Mouse (Mus musculus) hindbrain, embryonic 12.5 days (tissue): ENCODE data around the gene St14. TPM values are rescaled to one million over a fixed set of nuclear protein-coding genes. Genes with fewer than 3 reads are reported as not detected.

ENCODE experiments used
- ATAC-seq: fragments of 200-750 bp; cut with Nextera tagmentation; 2 replicates; pipeline ENCODE4 v1.8.0; 2017; ENCODE audit warnings: moderate TSS enrichment; ENCODE audit not compliant: low FRiP score
- H3K27ac ChIP-seq: fragments of 300-500 bp; sonication (generic); 2 replicates; pipeline ENCODE4 v1.5.1; 2016; ENCODE audit warnings: mild to moderate bottlenecking
- H3K27me3 ChIP-seq: fragments of 300-500 bp; sonication (generic); 2 replicates; pipeline ENCODE4 v1.6.1; 2016; ENCODE audit warnings: mild to moderate bottlenecking
- H3K36me3 ChIP-seq: fragments of 300-500 bp; sonication (generic); 2 replicates; pipeline ENCODE4 v1.6.1; 2016; ENCODE audit warnings: mild to moderate bottlenecking
- H3K4me1 ChIP-seq: fragments of 300-500 bp; sonication (generic); 2 replicates; pipeline ENCODE4 v1.6.1; 2016
- H3K4me2 ChIP-seq: fragments of 300-500 bp; sonication (generic); replicated peaks from 2 replicates; pipeline ENCODE4 v1.6.1; 2016; ENCODE audit warnings: mild to moderate bottlenecking
- H3K4me3 ChIP-seq: fragments of 300-500 bp; sonication (generic); 2 replicates; pipeline ENCODE4 v1.5.1; 2016; ENCODE audit warnings: mild to moderate bottlenecking
- H3K9ac ChIP-seq: fragments of 300-500 bp; sonication (generic); 2 replicates; pipeline ENCODE4 v1.6.1; 2016; ENCODE audit warnings: mild to moderate bottlenecking, moderate library complexity
- H3K9me3 ChIP-seq: fragments of 300-500 bp; sonication (generic); replicated peaks from 2 replicates; pipeline ENCODE4 v1.6.1; 2016; ENCODE audit warnings: mild to moderate bottlenecking
- WGBS: fragments of 180-500 bp; shearing (Covaris S2); methylation state at CpG from one replicate; pipeline ENCODE4 v1.1.7; 2016; 5-methylcytosine and 5-hydroxymethylcytosine counted together
- polyA plus RNA-seq: library from polyadenylated mRNA; unstranded; fragments of >200 nt; fragmentation: Nextera tagmentation; extraction: Ambion mirVana; gene quantifications from 2 replicates; pipeline ENCODE4 v1.2.1, GENCODE M21; 2016

The St14 gene
- polyA plus RNA-seq, 1 experiment from 2014 or later: 7.1 TPM

DNA sequence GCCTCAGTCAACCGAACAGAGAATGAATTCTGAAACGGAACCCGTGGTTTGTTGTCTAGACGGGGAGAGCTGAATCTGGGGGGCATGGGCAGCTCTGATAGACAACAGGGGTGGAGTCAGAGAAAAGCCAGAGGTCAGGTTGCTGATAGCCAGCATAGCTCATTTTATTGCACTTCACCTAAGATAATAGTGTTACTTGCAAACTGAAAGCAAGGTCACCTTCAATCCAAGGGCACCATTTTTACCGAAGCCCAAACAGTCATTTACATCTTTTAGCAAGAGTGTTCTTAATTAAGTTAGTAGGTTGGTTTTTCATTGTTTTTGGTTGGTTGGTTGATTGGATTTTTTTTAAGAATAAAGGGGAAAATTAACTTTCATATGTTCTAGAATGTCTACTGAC lies 12.2 kb downstream of the St14 start:
- H3K4me1 ChIP-seq: peaks cover 2% of the 10 kb centered on the region; the same call in 1 of the 2 replicates
- no peaks in the 10 kb centered on the region for H3K36me3 ChIP-seq
- no peaks in the 10 kb centered on the region for H3K9me3 ChIP-seq
- H3K4me3 ChIP-seq: no peak overlapping the region
- 70% methylated on average over 5 of the region's 5 CpGs for WGBS
- ATAC-seq: no peak
- no peak overlapping the region for H3K4me2 ChIP-seq
- no peaks in the 10 kb centered on the region for H3K27me3 ChIP-seq
- H3K9ac ChIP-seq: no peak overlapping the region
- no peak overlapping the region for H3K27ac ChIP-seq

DNA sequence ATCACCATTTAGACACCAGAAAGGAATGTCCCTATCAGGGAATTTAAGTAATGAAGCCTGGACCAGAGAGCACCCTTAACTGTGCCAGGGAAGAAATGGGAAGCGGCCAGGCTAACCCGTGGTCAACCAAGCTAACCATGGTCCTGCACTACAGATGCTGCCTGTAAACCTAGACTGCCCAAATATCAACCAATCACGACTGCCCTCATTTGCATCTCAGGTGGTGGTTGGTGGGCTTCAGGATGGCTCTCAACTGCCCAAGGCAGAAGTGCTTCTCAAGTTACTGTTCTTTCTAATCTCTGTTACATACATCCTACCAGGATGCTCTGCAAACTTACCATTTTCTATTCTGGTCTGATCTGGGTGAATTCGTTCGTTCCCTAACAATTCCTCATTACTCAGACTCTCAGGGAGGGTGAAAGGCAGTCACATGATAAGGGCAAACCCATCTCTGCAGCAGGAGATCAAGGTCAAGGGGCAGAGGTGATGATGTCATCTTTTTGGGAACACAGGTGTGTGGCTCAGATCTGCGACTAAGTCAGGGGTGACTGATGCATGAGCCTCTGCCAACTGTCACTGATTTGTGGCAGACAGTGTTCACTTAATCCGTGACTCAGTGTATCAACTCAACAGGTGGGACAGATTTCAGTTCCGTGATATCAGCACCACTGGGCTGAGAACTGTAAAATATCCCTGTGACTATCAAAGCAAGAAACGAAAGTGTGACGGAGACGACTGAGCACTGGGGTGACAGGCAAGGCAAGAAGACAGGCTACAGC lies 12.9 kb downstream of the St14 start:
- Histone ChIP-seq H3K36me3 (no peaks in the 10 kb centered on the region), H3K9ac (no peak overlapping the region), H3K27ac (no peak overlapping the region), H3K4me3 (no peak overlapping the region), H3K27me3 (no peaks in the 10 kb centered on the region), H3K4me2 (no peak overlapping the region), H3K9me3 (no peaks in the 10 kb centered on the region), H3K4me1 (peaks cover 2% of the 10 kb centered on the region; the same call in 1 of the 2 replicates)
- ATAC-seq: no peak
- 44% methylated on average over 11 of the region's 11 CpGs for WGBS

DNA sequence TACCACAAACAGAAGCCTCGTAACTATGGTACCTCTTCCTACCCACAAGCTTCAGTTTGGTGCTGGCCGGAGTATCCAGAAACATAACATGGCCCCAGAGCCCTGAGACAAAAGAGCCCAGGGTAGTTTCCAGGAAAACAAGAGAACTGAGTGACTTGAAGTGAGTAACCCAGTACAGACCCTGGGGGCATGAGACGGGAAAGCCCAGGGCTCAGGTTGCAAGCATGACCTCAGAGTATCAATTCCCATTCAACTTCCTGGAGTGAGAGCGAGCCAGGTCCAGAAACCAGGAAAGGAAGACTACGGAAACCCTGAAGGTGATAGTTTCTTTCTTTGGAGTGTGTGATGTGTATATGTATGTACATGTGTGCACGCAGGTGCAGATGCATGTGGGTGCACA lies 14.2 kb downstream of the St14 start:
- Histone ChIP-seq H3K27ac (no peak overlapping the region), H3K4me1 (peaks cover 2% of the 10 kb centered on the region; the same call in 1 of the 2 replicates), H3K27me3 (no peaks in the 10 kb centered on the region), H3K9ac (no peak overlapping the region), H3K36me3 (no peaks in the 10 kb centered on the region), H3K4me3 (no peak overlapping the region), H3K4me2 (no peak overlapping the region), H3K9me3 (no peaks in the 10 kb centered on the region)
- 81% methylated on average over 6 of the region's 6 CpGs for WGBS
- no peak for ATAC-seq

DNA sequence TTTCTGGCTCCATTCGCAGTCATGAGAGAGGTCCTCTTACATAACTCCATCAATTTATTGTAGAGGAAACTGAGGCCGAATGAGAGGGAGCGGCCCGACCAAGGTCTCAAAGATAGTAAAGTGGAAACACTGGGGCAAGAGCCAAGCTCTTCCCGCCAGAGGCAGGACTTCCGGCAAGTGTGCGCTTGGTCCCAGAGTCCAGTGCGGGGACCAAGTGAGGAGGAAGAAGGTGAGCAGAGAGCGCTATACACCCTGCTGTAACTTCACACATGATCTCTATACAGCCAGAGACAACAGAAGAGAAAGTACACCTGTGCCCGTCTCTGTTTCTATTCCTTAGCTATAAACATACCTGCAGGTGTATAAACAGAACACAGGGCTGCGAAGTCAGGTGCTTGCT lies 14.6 kb downstream of the St14 start:
- H3K9me3 ChIP-seq: no peaks in the 10 kb centered on the region

DNA sequence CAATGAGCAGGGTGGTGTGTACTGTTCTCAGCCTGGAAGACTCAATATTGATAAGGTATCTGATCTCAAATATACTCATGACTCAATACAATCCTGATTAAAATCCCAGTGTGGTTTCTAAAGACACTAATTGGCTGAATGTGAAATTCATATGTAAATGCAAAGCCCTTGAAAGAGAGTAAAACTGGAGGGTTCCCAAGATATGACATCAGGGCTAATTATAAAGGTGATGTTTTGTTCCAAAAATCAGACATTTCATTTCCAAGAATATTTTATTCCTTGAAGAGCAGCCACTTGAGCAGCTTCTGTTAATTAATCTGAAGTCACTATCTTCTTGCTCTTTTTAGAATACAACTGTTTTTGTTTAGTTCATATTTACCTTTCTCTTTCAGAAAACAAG lies 16.1 kb downstream of the St14 start:
- Histone ChIP-seq H3K9ac (no peak overlapping the region), H3K4me1 (no peaks in the 10 kb centered on the region), H3K9me3 (no peaks in the 10 kb centered on the region), H3K27ac (no peak overlapping the region), H3K27me3 (no peaks in the 10 kb centered on the region), H3K4me3 (no peak overlapping the region), H3K36me3 (no peaks in the 10 kb centered on the region), H3K4me2 (no peak overlapping the region)
- no peak for ATAC-seq

More for the DNA sequence above, 14.6 kb downstream of the St14 start:
- Histone ChIP-seq H3K9ac (no peak overlapping the region), H3K36me3 (no peaks in the 10 kb centered on the region), H3K27ac (no peak overlapping the region), H3K4me3 (no peak overlapping the region), H3K27me3 (no peaks in the 10 kb centered on the region), H3K4me2 (no peak overlapping the region), H3K4me1 (peaks cover 2% of the 10 kb centered on the region; the same call in 1 of the 2 replicates)
- ATAC-seq: no peak
- 93% methylated on average over 11 of the region's 11 CpGs for WGBS

DNA sequence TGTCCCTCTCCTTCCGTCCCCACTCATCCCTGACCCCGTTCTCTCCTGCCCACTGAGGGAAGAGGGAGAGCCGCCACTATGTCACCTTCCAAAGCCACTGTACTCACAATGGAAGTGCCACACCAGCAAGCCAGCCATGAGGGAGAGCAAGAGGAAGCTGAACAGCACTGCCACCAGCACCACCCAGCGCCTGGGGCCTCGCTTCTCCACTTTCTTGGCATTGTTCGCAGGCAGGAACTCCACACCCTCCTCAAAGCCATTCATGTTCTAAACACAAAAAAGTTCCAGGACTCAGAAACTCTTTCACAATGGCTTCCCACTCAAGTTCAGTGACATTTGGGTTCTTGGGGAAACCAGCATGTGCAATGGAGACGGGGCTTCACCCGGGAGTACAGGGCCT lies 23.2 kb downstream of the St14 start:
- Histone ChIP-seq H3K9me3 (no peaks in the 10 kb centered on the region), H3K4me1 (no peaks in the 10 kb centered on the region), H3K27me3 (no peaks in the 10 kb centered on the region), H3K9ac (no peak overlapping the region), H3K4me3 (no peak overlapping the region), H3K36me3 (no peaks in the 10 kb centered on the region), H3K27ac (no peak overlapping the region), H3K4me2 (no peak overlapping the region)
- no peak for ATAC-seq
- 93% methylated on average over 8 of the region's 8 CpGs for WGBS

DNA sequence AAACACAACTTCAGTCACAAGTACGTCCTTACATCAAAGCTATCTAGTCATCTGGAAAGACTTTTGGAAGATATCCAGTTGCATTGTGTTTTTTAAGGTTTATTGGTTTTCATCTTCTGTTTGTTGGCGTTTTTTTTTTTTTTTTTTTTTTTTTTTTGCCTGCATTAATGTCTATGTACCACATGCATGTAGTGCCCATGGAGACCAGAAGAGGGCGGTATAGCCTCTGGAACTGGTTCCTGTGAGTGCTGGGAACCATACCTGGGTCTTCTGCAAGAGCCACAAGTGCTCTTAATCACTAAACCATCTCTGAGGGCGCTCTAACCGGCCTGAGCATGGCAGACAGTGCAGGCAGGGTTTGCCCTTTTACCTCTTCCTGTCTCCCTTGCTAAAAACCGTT lies 33.5 kb downstream of the St14 start:
- no peak overlapping the region for H3K9ac ChIP-seq
- H3K4me2 ChIP-seq: no peak overlapping the region
- no peak overlapping the region for H3K27ac ChIP-seq
- no peaks in the 10 kb centered on the region for H3K4me1 ChIP-seq
- H3K36me3 ChIP-seq: no peaks in the 10 kb centered on the region
- 79% methylated on average over 6 of the region's 6 CpGs for WGBS
- no peak overlapping the region for H3K4me3 ChIP-seq
- no peaks in the 10 kb centered on the region for H3K27me3 ChIP-seq
- no peaks in the 10 kb centered on the region for H3K9me3 ChIP-seq
- no peak for ATAC-seq

DNA sequence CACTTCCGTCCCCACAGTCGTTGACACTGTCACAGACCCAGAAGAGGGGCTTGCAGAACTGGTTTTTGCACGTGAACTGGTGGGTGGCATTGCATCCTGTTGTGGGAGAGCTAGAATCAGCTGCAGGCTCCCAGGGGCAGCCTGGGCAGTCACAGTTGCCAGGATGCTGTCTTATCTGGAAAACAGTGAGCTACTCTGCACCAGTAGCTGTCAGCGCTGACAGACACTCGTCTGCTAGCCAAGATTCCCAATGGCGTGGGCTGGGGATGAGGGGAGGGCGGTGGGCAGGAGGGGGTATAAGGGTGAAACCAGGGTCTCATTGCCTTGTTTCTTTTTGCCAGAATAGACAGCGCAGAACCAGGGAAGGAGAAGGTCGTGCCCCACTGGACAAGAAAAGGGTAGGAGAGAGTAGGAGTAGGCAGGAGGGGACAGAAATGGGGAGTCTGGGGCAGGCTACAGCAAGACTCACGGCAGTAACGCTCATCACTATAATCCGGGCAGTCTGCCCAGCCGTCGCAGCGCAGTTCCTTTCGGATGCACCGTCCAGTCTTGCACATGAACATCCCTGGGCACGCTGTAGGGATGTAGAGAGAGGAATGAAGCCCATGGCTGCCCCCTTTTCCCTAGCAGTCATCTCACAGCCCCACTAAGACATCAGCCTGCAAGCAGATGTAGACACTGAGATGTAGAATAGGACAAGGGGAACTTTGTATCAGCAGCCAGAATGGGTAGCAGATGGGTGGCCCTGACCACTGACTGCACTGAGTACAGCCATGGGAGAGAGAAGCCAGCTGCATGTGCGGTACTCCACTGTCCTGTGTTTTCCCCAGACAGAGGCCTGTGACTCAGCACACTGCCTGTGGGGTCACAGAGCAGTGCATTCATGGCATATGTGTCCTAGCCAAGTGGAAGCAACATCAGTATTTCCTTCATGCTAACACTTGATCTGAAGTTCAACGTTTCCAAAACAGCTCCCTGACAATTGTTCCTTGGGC lies 34.3 kb downstream of the St14 start:
- H3K27me3 ChIP-seq: no peaks in the 10 kb centered on the region
- no peaks in the 10 kb centered on the region for H3K4me1 ChIP-seq
- no peaks in the 10 kb centered on the region for H3K9me3 ChIP-seq
- WGBS: 82% methylated on average over 20 of the region's 20 CpGs
- H3K4me3 ChIP-seq: no peak overlapping the region
- no peaks in the 10 kb centered on the region for H3K36me3 ChIP-seq
- no peak for ATAC-seq
- no peak overlapping the region for H3K27ac ChIP-seq
- H3K9ac ChIP-seq: no peak overlapping the region
- no peak overlapping the region for H3K4me2 ChIP-seq

DNA sequence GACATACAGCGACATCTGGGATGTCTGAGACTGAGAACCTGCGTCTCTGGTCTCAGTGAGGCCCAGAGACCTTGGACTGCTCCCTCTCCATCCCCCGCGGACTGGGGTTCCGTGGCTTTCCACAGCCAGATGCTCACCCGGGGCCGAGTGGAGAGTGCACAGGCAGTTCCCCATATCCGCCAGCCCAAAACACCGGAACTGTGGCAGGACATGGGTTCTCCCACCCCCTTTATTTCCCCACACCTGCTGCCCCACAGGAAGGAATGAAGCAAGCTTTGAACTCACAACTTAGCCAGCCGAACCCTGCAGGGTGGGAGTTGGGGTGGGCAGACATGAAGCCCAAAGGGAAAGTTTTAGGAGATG lies 38.8 kb downstream of the St14 start:
- no peaks in the 10 kb centered on the region for H3K4me1 ChIP-seq

DNA sequence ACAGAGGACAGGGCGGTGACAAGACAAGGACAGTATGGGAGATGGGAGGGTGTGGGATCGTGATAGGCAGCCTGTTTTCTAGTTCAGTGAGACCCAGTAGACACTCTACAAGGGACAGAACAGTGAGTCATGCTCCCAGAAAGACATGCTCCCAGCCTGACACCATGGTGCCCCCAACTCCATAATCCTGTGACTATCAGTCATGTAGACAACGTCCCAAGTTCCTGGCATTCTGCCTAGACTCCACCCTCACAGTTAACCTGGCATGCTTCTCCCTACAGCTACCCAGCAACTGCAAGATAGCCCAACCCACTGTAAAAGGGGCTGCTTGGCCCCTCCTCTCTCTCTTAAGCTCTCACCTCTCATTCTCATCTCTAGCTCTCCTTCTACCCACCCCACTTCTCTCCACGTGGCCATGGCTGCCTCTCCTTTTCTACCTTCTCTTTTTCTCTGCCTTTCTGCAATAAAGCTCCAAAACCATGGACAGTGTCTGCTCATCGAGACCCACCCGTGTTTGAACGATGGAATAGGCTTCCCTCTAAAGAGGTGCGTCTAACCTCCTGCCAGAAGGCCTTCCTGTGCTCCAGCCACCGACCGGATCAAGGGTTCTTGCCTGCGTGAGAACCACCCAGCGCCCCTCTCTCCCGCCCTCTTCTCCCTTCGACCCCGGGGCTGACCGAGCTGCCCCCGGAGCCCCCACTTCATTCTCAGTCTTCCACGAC lies 39.4 kb downstream of the St14 start:
- 87% methylated on average over 18 of the region's 18 CpGs for WGBS
- ATAC-seq: no peak
- Histone ChIP-seq H3K36me3 (no peaks in the 10 kb centered on the region), H3K4me1 (no peaks in the 10 kb centered on the region), H3K27ac (no peak overlapping the region), H3K27me3 (no peaks in the 10 kb centered on the region), H3K4me2 (no peak overlapping the region), H3K4me3 (no peak overlapping the region), H3K9ac (no peak overlapping the region), H3K9me3 (no peaks in the 10 kb centered on the region)

More for the DNA sequence above, 38.8 kb downstream of the St14 start:
- no peak for ATAC-seq
- no peaks in the 10 kb centered on the region for H3K36me3 ChIP-seq
- H3K27me3 ChIP-seq: no peaks in the 10 kb centered on the region
- no peaks in the 10 kb centered on the region for H3K9me3 ChIP-seq
- no peak overlapping the region for H3K27ac ChIP-seq
- H3K9ac ChIP-seq: no peak overlapping the region
- WGBS: 94% methylated on average over 10 of the region's 10 CpGs
- H3K4me3 ChIP-seq: no peak overlapping the region
- no peak overlapping the region for H3K4me2 ChIP-seq

DNA sequence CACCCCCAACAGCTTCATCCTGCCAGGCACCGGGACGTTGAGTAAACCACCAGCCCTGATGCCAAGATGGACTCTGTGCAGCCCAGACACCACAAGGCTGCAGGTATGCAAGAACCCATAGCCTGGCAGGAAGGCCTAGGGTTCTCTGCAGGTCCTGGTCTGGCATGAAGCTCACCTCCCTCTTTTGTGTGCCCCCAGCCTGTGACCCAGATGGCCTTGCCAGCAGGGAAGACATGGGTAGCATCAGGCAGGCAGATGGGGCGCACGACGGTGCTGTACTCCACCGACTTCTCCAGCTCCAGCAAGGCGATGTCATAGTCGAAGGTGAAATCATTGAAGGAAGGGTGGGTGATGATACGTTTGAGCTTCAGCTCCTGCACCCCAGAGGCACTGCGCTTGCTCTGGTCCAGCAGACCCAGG lies 40.5 kb downstream of the St14 start:
- Histone ChIP-seq H3K27ac (no peak overlapping the region), H3K9ac (no peak overlapping the region), H3K4me1 (no peaks in the 10 kb centered on the region), H3K4me2 (no peak overlapping the region), H3K27me3 (no peaks in the 10 kb centered on the region), H3K9me3 (no peaks in the 10 kb centered on the region), H3K36me3 (no peaks in the 10 kb centered on the region), H3K4me3 (no peak overlapping the region)
- 95% methylated on average over 10 of the region's 10 CpGs for WGBS
- ATAC-seq: no peak
